Mouse (Mus musculus) liver, adult 2 months (tissue): ENCODE data around the gene Prdm16. TPM values are rescaled to one million over a fixed set of nuclear protein-coding genes. Genes with fewer than 3 reads are reported as not detected.

Experiments used
- DNase-seq: peaks from one replicate; pipeline ENCODE4 v3.0.0-alpha.2; 2011; ENCODE audit warnings: low read depth, low spot score; ENCODE audit errors: extremely low read depth
- H3K27ac ChIP-seq: fragments of 200-500 bp; replicated peaks from 2 replicates; pipeline ENCODE4 v1.5.1; 2012; ENCODE audit warnings: low read depth, mild to moderate bottlenecking, control low read depth, inconsistent platforms, low read length; ENCODE audit not compliant: insufficient read depth
- H3K27me3 ChIP-seq: fragments of 200-500 bp; 2 replicates; pipeline ENCODE4 v1.6.1; 2012; ENCODE audit warnings: mild to moderate bottlenecking, moderate library complexity, low read length, inconsistent platforms; ENCODE audit not compliant: control insufficient read depth, insufficient read depth
- H3K36me3 ChIP-seq: fragments of 200-500 bp; 2 replicates; pipeline ENCODE4 v1.6.1; 2012; ENCODE audit warnings: low read length, inconsistent platforms; ENCODE audit not compliant: control insufficient read depth, insufficient read depth
- H3K4me1 ChIP-seq: fragments of 200-500 bp; 2 replicates; pipeline ENCODE4 v1.6.1; 2011; ENCODE audit warnings: low read length; ENCODE audit not compliant: control insufficient read depth, insufficient read depth
- H3K4me3 ChIP-seq: fragments of 200-500 bp; 2 replicates; pipeline ENCODE4 v1.5.1; 2011; ENCODE audit warnings: low read depth, mild to moderate bottlenecking, control low read depth, low read length, moderate library complexity; ENCODE audit not compliant: insufficient read depth
- H3K79me2 ChIP-seq: fragments of 200-500 bp; 2 replicates; pipeline ENCODE4 v1.6.1; 2012; ENCODE audit warnings: inconsistent platforms, mild to moderate bottlenecking, low read length, moderate library complexity; ENCODE audit not compliant: control insufficient read depth, insufficient read depth
- H3K9ac ChIP-seq: fragments of 200-500 bp; 2 replicates; pipeline ENCODE4 v1.6.1; 2012; ENCODE audit warnings: low read depth, mild to moderate bottlenecking, control low read depth, inconsistent platforms, low read length
- CTCF ChIP-seq: fragments of 200-500 bp; IDR thresholded peaks from 2 replicates; pipeline ENCODE4 v1.5.1; 2011; ENCODE audit warnings: low read depth, low read length, control low read depth
- POLR2A ChIP-seq: fragments of 200-500 bp; IDR thresholded peaks from 2 replicates; pipeline ENCODE4 v1.6.1; 2011; ENCODE audit warnings: low read length, control low read depth; ENCODE audit not compliant: insufficient read depth; ENCODE audit errors: extremely low read depth
- WGBS: fragments of 180-500 bp; shearing (Covaris S2); methylation state at CpG from one replicate; pipeline ENCODE4 v1.1.7; 2018; 5-methylcytosine and 5-hydroxymethylcytosine counted together
- polyA plus RNA-seq: library from polyadenylated mRNA; depleted of rRNA; stranded (reverse); fragments of >200 nt; gene quantifications from 2 replicates; pipeline ENCODE4 v1.2.3, GENCODE M21; 2012
- total RNA-seq: library from RNA; depleted of rRNA; stranded (reverse); fragments of >200 nt; gene quantifications from 2 replicates; pipeline ENCODE4 v1.2.3, GENCODE M21; 2014

Prdm16 gene
- total and polyA plus RNA-seq, 2 experiments = 0.22 to 0.37 TPM

GRCm38 (mm10) chr4:154516470-154516869, 120.2 kb downstream of the Prdm16 start:
- H3K4me3 ChIP-seq = no peak overlapping the region
- H3K27ac ChIP-seq = no peak overlapping the region
- TF ChIP-seq CTCF (no peak), POLR2A (no peak)
- H3K9ac ChIP-seq = no peak overlapping the region
- no peaks in the 10 kb centered on the region for H3K4me1 ChIP-seq
- no peaks in the 10 kb centered on the region for H3K27me3 ChIP-seq
- H3K79me2 ChIP-seq = no peaks in the 10 kb centered on the region
- 77% methylated on average over 8 of the region's 8 CpGs for WGBS
- no peak for DNase-seq
- no peaks in the 10 kb centered on the region for H3K36me3 ChIP-seq

GRCm38 (mm10) chr4:154513664-154514063, 123.0 kb downstream of the Prdm16 start:
- TF ChIP-seq POLR2A = no peak
- TF ChIP-seq CTCF = no peak

GRCm38 (mm10) chr4:154512518-154513090, 124.1 kb downstream of the Prdm16 start:
- 76% methylated on average over 15 of the region's 15 CpGs for WGBS
- H3K9ac ChIP-seq = no peak overlapping the region
- no peaks in the 10 kb centered on the region for H3K36me3 ChIP-seq
- no peaks in the 10 kb centered on the region for H3K4me1 ChIP-seq
- no peaks in the 10 kb centered on the region for H3K79me2 ChIP-seq
- TF ChIP-seq POLR2A (no peak), CTCF (no peak)
- no peak overlapping the region for H3K4me3 ChIP-seq
- H3K27ac ChIP-seq = no peak overlapping the region
- no peaks in the 10 kb centered on the region for H3K27me3 ChIP-seq
- DNase-seq = no peak

More at GRCm38 (mm10) chr4:154513664-154514063, 123.0 kb downstream of the Prdm16 start:
- H3K36me3 ChIP-seq = no peaks in the 10 kb centered on the region
- no peaks in the 10 kb centered on the region for H3K79me2 ChIP-seq
- no peaks in the 10 kb centered on the region for H3K4me1 ChIP-seq
- no peaks in the 10 kb centered on the region for H3K27me3 ChIP-seq
- no peak overlapping the region for H3K4me3 ChIP-seq
- H3K9ac ChIP-seq = no peak overlapping the region
- no peak overlapping the region for H3K27ac ChIP-seq
- WGBS = 65% methylated on average over 2 of the region's 2 CpGs
- DNase-seq = no peak

GRCm38 (mm10) chr4:154511767-154512166, 124.9 kb downstream of the Prdm16 start:
- no peak overlapping the region for H3K4me3 ChIP-seq
- H3K36me3 ChIP-seq = no peaks in the 10 kb centered on the region
- H3K79me2 ChIP-seq = no peaks in the 10 kb centered on the region
- TF ChIP-seq POLR2A (no peak), CTCF (no peak)
- H3K4me1 ChIP-seq = no peaks in the 10 kb centered on the region
- no peaks in the 10 kb centered on the region for H3K27me3 ChIP-seq
- no peak for DNase-seq
- H3K27ac ChIP-seq = no peak overlapping the region
- H3K9ac ChIP-seq = no peak overlapping the region
- 83% methylated on average over 4 of the region's 4 CpGs for WGBS

DNA sequence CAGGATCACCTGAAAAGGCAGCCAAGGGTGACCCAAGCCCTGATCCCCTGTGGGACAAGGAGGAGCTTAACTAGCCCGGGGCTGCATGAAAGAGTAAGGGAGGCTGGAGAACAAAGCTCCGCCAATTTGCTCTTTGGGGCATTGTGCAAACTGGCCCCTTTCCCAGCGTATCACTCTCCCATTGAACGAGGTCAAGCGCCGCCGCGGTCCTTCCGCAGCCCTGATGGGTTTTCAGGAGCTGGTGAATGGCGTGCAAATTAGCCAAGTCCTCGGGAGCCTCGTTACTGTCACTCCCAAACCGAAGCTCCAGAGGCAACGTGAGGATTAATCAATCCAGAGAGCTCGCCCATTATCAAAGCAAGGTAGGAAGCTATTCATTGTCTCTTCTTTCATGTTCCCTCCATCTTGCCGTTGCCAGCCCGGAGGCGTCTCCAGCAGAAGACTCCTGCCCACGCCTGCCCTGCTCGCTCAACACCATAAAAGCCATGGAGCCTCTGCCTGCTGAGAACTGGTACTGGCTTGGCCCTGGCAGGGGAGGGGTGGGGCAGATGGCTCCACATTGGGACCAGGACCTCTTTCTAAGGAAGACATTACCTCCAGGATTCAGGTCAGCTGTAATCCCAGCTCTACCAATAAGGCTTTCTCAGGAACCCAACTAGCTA, 129.8 kb downstream of the Prdm16 start:
- DNase-seq = no peak
- no peak for TF ChIP-seq POLR2A
- no peak for TF ChIP-seq CTCF
- Histone ChIP-seq H3K4me3 (no peak overlapping the region), H3K36me3 (no peaks in the 10 kb centered on the region), H3K27me3 (no peaks in the 10 kb centered on the region), H3K4me1 (no peaks in the 10 kb centered on the region), H3K27ac (no peak overlapping the region), H3K79me2 (no peaks in the 10 kb centered on the region), H3K9ac (no peak overlapping the region)
- WGBS = 15% methylated on average over 20 of the region's 20 CpGs

DNA sequence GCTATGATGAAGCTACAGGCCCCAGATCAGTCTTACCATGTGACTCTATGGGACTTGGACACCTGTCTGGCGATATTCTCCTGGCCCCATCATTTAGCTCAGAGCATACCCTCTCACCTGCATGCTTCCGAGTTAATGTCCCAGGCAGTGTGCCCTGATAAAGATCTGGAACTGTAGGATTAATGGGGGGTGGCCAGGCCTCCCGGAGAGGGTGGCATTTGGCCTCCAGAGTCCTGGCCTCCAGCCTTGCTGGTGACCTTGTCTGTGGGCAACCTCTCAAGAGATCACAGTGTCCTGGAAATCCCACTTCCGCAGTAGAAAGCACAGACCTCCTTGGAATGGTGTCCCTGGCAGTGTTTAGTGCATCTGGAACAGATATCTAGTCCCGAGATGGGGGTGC, 131.4 kb downstream of the Prdm16 start:
- H3K79me2 ChIP-seq = no peaks in the 10 kb centered on the region

More for the DNA sequence above, 131.4 kb downstream of the Prdm16 start:
- H3K4me3 ChIP-seq = no peak overlapping the region
- H3K27ac ChIP-seq = no peak overlapping the region
- 84% methylated on average over 5 of the region's 5 CpGs for WGBS
- H3K36me3 ChIP-seq = no peaks in the 10 kb centered on the region
- H3K4me1 ChIP-seq = no peaks in the 10 kb centered on the region
- no peak for DNase-seq
- no peak for TF ChIP-seq POLR2A
- no peak for TF ChIP-seq CTCF
- H3K27me3 ChIP-seq = no peaks in the 10 kb centered on the region
- H3K9ac ChIP-seq = no peak overlapping the region
